Mouse (Mus musculus): ENCODE data around the gene Cox6b1. TPM values are rescaled to one million over a fixed set of nuclear protein-coding genes. Genes with fewer than 3 reads are reported as not detected.

The Cox6b1 gene
- total RNA-seq, 2 experiments from 2014 or later: 609 to 715 TPM

GRCm38 (mm10) chr7:30585170-30585569 lies 40.8 kb downstream of the Cox6b1 start:
- DNase-seq: no peak

- no peak for DNase-seq
Measured at GRCm38 (mm10) chr7:30584339-30584738, 41.6 kb downstream of the Cox6b1 start.

- no peak for DNase-seq
Measured at GRCm38 (mm10) chr7:30581547-30581946, 44.4 kb downstream of the Cox6b1 start.

GRCm38 (mm10) chr7:30579950-30580349 lies 46.0 kb downstream of the Cox6b1 start:
- no peak for DNase-seq

GRCm38 (mm10) chr7:30572969-30573368 lies 53.0 kb downstream of the Cox6b1 start:
- DNase-seq: no peak

- DNase-seq: no peak
Measured at GRCm38 (mm10) chr7:30572389-30572788, 53.6 kb downstream of the Cox6b1 start.

- no peak for DNase-seq
Measured at GRCm38 (mm10) chr7:30567555-30567954, 58.4 kb downstream of the Cox6b1 start.

Small RNA genes lying within 50 kb of the gene (microRNA-seq; reads per million reads assigned to microRNA genes)
- 1.1 to 1.2 reads per million in 2 experiments for gene Mir3569

Other genes starting within 250 kb of the Cox6b1 start
- gene Tyrobp, start 212.4 kb downstream of the Cox6b1 start, total RNA-seq (2021): 10 to 100 TPM; 27.4 to 30.2 TPM
- gene Hcst, start 206.3 kb downstream of the Cox6b1 start, total RNA-seq (2021): not detected
- gene Nfkbid, start 204.4 kb downstream of the Cox6b1 start, total RNA-seq (2021): 1 to 10 TPM; 3.1 to 3.4 TPM
- 1,000 to 10,000 TPM; 1,244 to 1,325 TPM for gene Aplp1, start 180.6 kb downstream of the Cox6b1 start, total RNA-seq (2021)
- gene Kirrel2, start 168.5 kb downstream of the Cox6b1 start, total RNA-seq (2021): 10 to 100 TPM; 12.3 to 21.0 TPM
- gene Nphs1, start 167.8 kb downstream of the Cox6b1 start, total RNA-seq (2021): 1 to 10 TPM; 1.2 TPM
- gene Prodh2, start 132.5 kb downstream of the Cox6b1 start, total RNA-seq (2021): under 1 TPM in 1 of 2 experiments, not detected in 1; 0.73 TPM
- 100 to 1,000 TPM; 104 to 111 TPM for gene Arhgap33, start 91.1 kb downstream of the Cox6b1 start, total RNA-seq (2021)
- gene Hspb6, start 74.0 kb downstream of the Cox6b1 start, total RNA-seq (2021): 1 to 10 TPM; 3.3 to 3.7 TPM
- 1 to 10 TPM; 5.7 to 6.9 TPM for gene Proser3, start 73.9 kb downstream of the Cox6b1 start, total RNA-seq (2021)
- 10 to 100 TPM; 46.4 to 50.1 TPM for gene Lin37, start 66.3 kb downstream of the Cox6b1 start, total RNA-seq (2021)
- gene U2af1l4, start 62.9 kb downstream of the Cox6b1 start, total RNA-seq (2021): 10 to 100 TPM; 69.0 to 72.2 TPM
- 10 to 100 TPM; 10.9 to 11.1 TPM for gene Gm49396, start 62.8 kb downstream of the Cox6b1 start, total RNA-seq (2021)
- 10 to 100 TPM; 79.8 to 92.4 TPM for gene Psenen, start 62.5 kb downstream of the Cox6b1 start, total RNA-seq (2021)
- 1 to 10 TPM; 5.5 to 7.0 TPM for gene Igflr1, start 60.7 kb downstream of the Cox6b1 start, total RNA-seq (2021)
- 10 to 100 TPM; 42.3 to 53.4 TPM for gene Kmt2b, start 37.4 kb downstream of the Cox6b1 start, total RNA-seq (2021)
- gene Zbtb32, start 27.2 kb downstream of the Cox6b1 start, total RNA-seq (2021): not detected
- gene Upk1a, start 13.3 kb downstream of the Cox6b1 start, total RNA-seq (2021): under 1 TPM in 1 of 2 experiments, not detected in 1; 0.25 TPM
- not detected for gene Etv2, start 9.7 kb upstream of the Cox6b1 start, total RNA-seq (2021)
- 10 to 100 TPM; 72.4 to 76.0 TPM for gene Rbm42, start 24.2 kb upstream of the Cox6b1 start, total RNA-seq (2021)
- gene Haus5, start 38.8 kb upstream of the Cox6b1 start, total RNA-seq (2021): 1 to 10 TPM; 4.7 to 5.0 TPM
- not detected for gene Pmis2, start 45.5 kb upstream of the Cox6b1 start, total RNA-seq (2021)
- gene 2200002J24Rik, start 72.8 kb upstream of the Cox6b1 start, total RNA-seq (2021): not detected
- gene Atp4a, start 86.1 kb upstream of the Cox6b1 start, total RNA-seq (2021): under 1 TPM; 0.35 to 0.70 TPM
- 100 to 1,000 TPM; 107 to 118 TPM for gene Tmem147, start 103.4 kb upstream of the Cox6b1 start, total RNA-seq (2021)
- not detected for gene Gapdhs, start 117.5 kb upstream of the Cox6b1 start, total RNA-seq (2021)
- gene Sbsn, start 125.3 kb upstream of the Cox6b1 start, total RNA-seq (2021): 1 to 10 TPM; 6.4 to 9.7 TPM
- under 1 TPM in 1 of 2 experiments, not detected in 1; 0.91 TPM for gene Dmkn, start 137.6 kb upstream of the Cox6b1 start, total RNA-seq (2021)
- not detected for gene Krtdap, start 161.7 kb upstream of the Cox6b1 start, total RNA-seq (2021)
- not detected for gene Ffar2, start 197.6 kb upstream of the Cox6b1 start, total RNA-seq (2021)
- not detected for gene Ffar3, start 230.0 kb upstream of the Cox6b1 start, total RNA-seq (2021)
- not detected for gene Ffar1, start 235.4 kb upstream of the Cox6b1 start, total RNA-seq (2021)